Mouse (Mus musculus) liver, embryonic 12.5 days (tissue): Measurements from ENCODE around the gene Adam20. TPM values are rescaled to one million over a fixed set of nuclear protein-coding genes. Genes with fewer than 3 reads are reported as not detected.
"Not testable (repeated sequence)": the region's sequence is repeated elsewhere in the genome, so short reads cannot be mapped to it uniquely, and the experiment has no call there.

Experiments used
- ATAC-seq: fragments of 200-750 bp; cut with Nextera tagmentation; 2 replicates; pipeline ENCODE4 v1.8.0; 2017; ENCODE audit warnings: moderate number of reproducible peaks, mild to moderate bottlenecking, moderate library complexity
- H3K27ac ChIP-seq: fragments of 300-500 bp; sonication (generic); 2 replicates; pipeline ENCODE4 v1.5.1; 2016; ENCODE audit warnings: mild to moderate bottlenecking
- H3K27me3 ChIP-seq: fragments of 300-500 bp; sonication (generic); replicated peaks from 2 replicates; pipeline ENCODE4 v1.6.1; 2016; ENCODE audit warnings: mild to moderate bottlenecking, moderate library complexity
- H3K36me3 ChIP-seq: fragments of 300-500 bp; sonication (generic); 2 replicates; pipeline ENCODE4 v1.6.1; 2016; ENCODE audit warnings: mild to moderate bottlenecking, moderate library complexity
- H3K4me1 ChIP-seq: fragments of 300-500 bp; sonication (generic); 2 replicates; pipeline ENCODE4 v1.6.1; 2016
- H3K4me2 ChIP-seq: fragments of 300-500 bp; sonication (generic); 2 replicates; pipeline ENCODE4 v1.6.1; 2016; ENCODE audit warnings: mild to moderate bottlenecking, moderate library complexity
- H3K4me3 ChIP-seq: fragments of 300-500 bp; sonication (generic); 2 replicates; pipeline ENCODE4 v1.5.1; 2016; ENCODE audit warnings: mild to moderate bottlenecking, moderate library complexity
- H3K9ac ChIP-seq: fragments of 300-500 bp; sonication (generic); 2 replicates; pipeline ENCODE4 v1.6.1; 2016; ENCODE audit warnings: mild to moderate bottlenecking, moderate library complexity
- H3K9me3 ChIP-seq: fragments of 300-500 bp; sonication (generic); replicated peaks from 2 replicates; pipeline ENCODE4 v1.6.1; 2016; ENCODE audit warnings: mild to moderate bottlenecking, moderate library complexity
- WGBS: fragments of 180-500 bp; shearing (Covaris S2); methylation state at CpG from one replicate; pipeline ENCODE4 v1.1.7; 2016; ENCODE audit not compliant: insufficient replicate concordance; 5-methylcytosine and 5-hydroxymethylcytosine counted together
- polyA plus RNA-seq: library from polyadenylated mRNA; unstranded; fragments of >200 nt; fragmentation: Nextera tagmentation; extraction: Ambion mirVana; gene quantifications from 2 replicates; pipeline ENCODE4 v1.2.1, GENCODE M21; 2016

Adam20 gene
- polyA plus RNA-seq = not detected in 2 replicates

- 57% methylated on average over 1 of the region's 1 CpGs for WGBS
- not testable (repeated sequence) for H3K4me3 ChIP-seq, H3K36me3 ChIP-seq, H3K9me3 ChIP-seq, H3K9ac ChIP-seq, H3K27ac ChIP-seq, H3K4me2 ChIP-seq, H3K4me1 ChIP-seq, ATAC-seq, H3K27me3 ChIP-seq
Observed at GRCm38 (mm10) chr8:40792973-40793372, at the start of gene Adam20. Adam20 (plus strand) TSS chr8:40793273.

GRCm38 (mm10) chr8:40751908-40752307 is 41.2 kb upstream of the Adam20 start, which contains the start of gene Adam25:
Adam25 (plus strand) TSS chr8:40752208.
- not testable (repeated sequence) for H3K27ac ChIP-seq, H3K27me3 ChIP-seq, H3K9me3 ChIP-seq, H3K4me2 ChIP-seq, H3K9ac ChIP-seq, ATAC-seq, H3K4me1 ChIP-seq, H3K4me3 ChIP-seq, H3K36me3 ChIP-seq
- 37% methylated on average over 1 of the region's 1 CpGs for WGBS

- no peaks in the 10 kb centered on the region for H3K36me3 ChIP-seq
- no peaks in the 10 kb centered on the region for H3K4me1 ChIP-seq
Observed at GRCm38 (mm10) chr8:40783320-40783719, 9.8 kb upstream of the Adam20 start.

GRCm38 (mm10) chr8:40803379-40804079 is 10.5 kb downstream of the Adam20 start:
- H3K9ac ChIP-seq = no peak overlapping the region
- no peaks in the 10 kb centered on the region for H3K36me3 ChIP-seq
- no peaks in the 10 kb centered on the region for H3K9me3 ChIP-seq
- WGBS = 54% methylated on average over 2 of the region's 2 CpGs
- H3K27me3 ChIP-seq = no peaks in the 10 kb centered on the region
- H3K4me2 ChIP-seq = no peak overlapping the region
- ATAC-seq = no peak
- H3K4me3 ChIP-seq = no peak overlapping the region
- H3K4me1 ChIP-seq = no peaks in the 10 kb centered on the region
- H3K27ac ChIP-seq = no peak overlapping the region

More at GRCm38 (mm10) chr8:40783320-40783719, 9.8 kb upstream of the Adam20 start:
- H3K4me2 ChIP-seq = no peak overlapping the region
- ATAC-seq = no peak
- no peak overlapping the region for H3K4me3 ChIP-seq
- no peaks in the 10 kb centered on the region for H3K27me3 ChIP-seq
- H3K9me3 ChIP-seq = no peaks in the 10 kb centered on the region
- no peak overlapping the region for H3K9ac ChIP-seq
- no peak overlapping the region for H3K27ac ChIP-seq

Other genes with a start within 250 kb of the Adam20 start
- gene Adam24, start 118.2 kb upstream of the Adam20 start, polyA plus RNA-seq = not detected in 2 replicates
- not detected in 2 replicates for gene Adam25, start 41.1 kb upstream of the Adam20 start, polyA plus RNA-seq
- not detected in 2 replicates for gene Adam39, start 29.7 kb downstream of the Adam20 start, polyA plus RNA-seq